Mouse (Mus musculus): ENCODE measurements around the gene Pcnx. TPM values are rescaled to one million over a fixed set of nuclear protein-coding genes. Genes with fewer than 3 reads are reported as not detected.

The Pcnx gene
- polyA plus RNA-seq, 1 experiment from 2014 or later, result 19.9 TPM

GRCm38 (mm10) chr12:81915176-81915950, 55.5 kb downstream of the Pcnx start:
- no peaks in the 10 kb centered on the region for H3K9me3 ChIP-seq (ENCODE audit: control insufficient read depth, low read length)
- DNase-seq (ENCODE audit: low spot score) (peak; percentile 85), ATAC-seq (ENCODE audit: low FRiP score) (no peak)
- H3K4me1 ChIP-seq (replicated peaks; ENCODE audit: control insufficient read depth, insufficient read depth, low read length), result no peaks in the 10 kb centered on the region
- 61% methylated on average over 2 of the region's 2 CpGs for WGBS
- H3K27ac ChIP-seq, result no peak overlapping the region
- H3K36me3 ChIP-seq (replicated peaks; ENCODE audit: control insufficient read depth, insufficient read depth), result peaks cover 29% of the 10 kb centered on the region
- H3K4me3 ChIP-seq (replicated peaks; ENCODE audit: low read length), result no peak overlapping the region
- no peak overlapping the region for H3K4me2 ChIP-seq (replicated peaks)
- no peak overlapping the region for H3K9ac ChIP-seq
- no peaks in the 10 kb centered on the region for H3K27me3 ChIP-seq (ENCODE audit: control insufficient read depth, insufficient read depth, low read length)

GRCm38 (mm10) chr12:81918346-81918745, 58.5 kb downstream of the Pcnx start:
- Histone ChIP-seq H3K27me3 (ENCODE audit: control insufficient read depth, insufficient read depth, low read length) (no peaks in the 10 kb centered on the region), H3K9ac (no peak overlapping the region), H3K4me2 (replicated peaks) (no peak overlapping the region), H3K4me1 (replicated peaks; ENCODE audit: control insufficient read depth, insufficient read depth, low read length) (no peaks in the 10 kb centered on the region), H3K36me3 (replicated peaks; ENCODE audit: control insufficient read depth, insufficient read depth) (peaks cover 29% of the 10 kb centered on the region), H3K4me3 (replicated peaks; ENCODE audit: low read length) (no peak overlapping the region), H3K27ac (no peak overlapping the region), H3K9me3 (ENCODE audit: control insufficient read depth, low read length) (no peaks in the 10 kb centered on the region)
- ATAC-seq (ENCODE audit: low FRiP score) (no peak), DNase-seq (ENCODE audit: low spot score) (no peak)
- 89% methylated on average over 12 of the region's 12 CpGs for WGBS

DNA sequence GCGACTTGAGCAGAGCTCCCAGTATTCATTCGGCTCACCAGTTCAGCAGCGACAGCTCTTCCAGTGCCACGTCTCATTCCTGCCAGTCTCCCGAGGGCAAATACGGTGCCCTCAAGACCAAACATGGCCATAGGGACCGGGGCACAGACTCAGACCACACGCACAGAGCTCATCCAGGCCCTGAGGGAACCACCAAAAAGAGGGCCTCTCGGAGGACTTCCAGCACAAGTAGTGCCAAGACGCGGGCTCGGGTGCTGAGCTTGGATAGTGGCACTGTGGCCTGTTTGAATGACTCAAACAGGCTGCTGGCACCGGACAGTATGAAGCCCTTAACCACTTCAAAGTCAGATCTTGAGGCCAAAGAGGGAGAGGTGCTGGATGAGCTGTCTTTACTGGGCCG, 59.1 kb downstream of the Pcnx start:
- Histone ChIP-seq H3K9ac (no peak overlapping the region), H3K9me3 (ENCODE audit: control insufficient read depth, low read length) (no peaks in the 10 kb centered on the region), H3K4me1 (replicated peaks; ENCODE audit: control insufficient read depth, insufficient read depth, low read length) (no peaks in the 10 kb centered on the region), H3K27me3 (ENCODE audit: control insufficient read depth, insufficient read depth, low read length) (no peaks in the 10 kb centered on the region), H3K4me3 (replicated peaks; ENCODE audit: low read length) (no peak overlapping the region), H3K4me2 (replicated peaks) (no peak overlapping the region), H3K27ac (no peak overlapping the region), H3K36me3 (replicated peaks; ENCODE audit: control insufficient read depth, insufficient read depth) (peaks cover 29% of the 10 kb centered on the region)
- ATAC-seq (ENCODE audit: low FRiP score) (no peak), DNase-seq (ENCODE audit: low spot score) (no peak)
- WGBS, result 95% methylated on average over 14 of the region's 14 CpGs

DNA sequence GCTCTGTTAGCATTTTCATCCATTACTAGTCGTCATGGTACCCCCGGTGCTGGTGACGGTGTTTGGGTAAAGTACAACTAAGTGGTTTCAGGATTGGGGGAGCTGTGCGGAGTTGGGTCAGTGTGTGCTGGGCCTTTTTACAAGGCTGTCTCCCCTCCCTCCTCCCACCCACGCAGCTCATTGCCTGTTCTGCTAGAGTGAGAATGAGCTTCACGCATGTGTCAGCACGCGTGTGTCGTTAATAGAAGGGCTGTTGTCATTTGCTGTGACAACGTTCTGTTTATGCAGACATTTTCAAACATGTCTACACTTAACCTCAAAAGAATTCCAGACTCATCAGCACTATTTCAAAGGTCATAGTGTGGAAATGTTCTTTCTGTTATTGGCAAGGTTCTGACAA, 60.2 kb downstream of the Pcnx start:
- H3K27ac ChIP-seq, result no peak overlapping the region
- DNase-seq (ENCODE audit: low spot score) (no peak), ATAC-seq (ENCODE audit: low FRiP score) (no peak)
- no peak overlapping the region for H3K4me3 ChIP-seq (replicated peaks; ENCODE audit: low read length)
- H3K36me3 ChIP-seq (replicated peaks; ENCODE audit: control insufficient read depth, insufficient read depth), result peaks cover 29% of the 10 kb centered on the region
- no peaks in the 10 kb centered on the region for H3K9me3 ChIP-seq (ENCODE audit: control insufficient read depth, low read length)
- no peaks in the 10 kb centered on the region for H3K27me3 ChIP-seq (ENCODE audit: control insufficient read depth, insufficient read depth, low read length)
- 86% methylated on average over 10 of the region's 10 CpGs for WGBS
- no peak overlapping the region for H3K9ac ChIP-seq
- H3K4me1 ChIP-seq (replicated peaks; ENCODE audit: control insufficient read depth, insufficient read depth, low read length), result no peaks in the 10 kb centered on the region
- H3K4me2 ChIP-seq (replicated peaks), result no peak overlapping the region

DNA sequence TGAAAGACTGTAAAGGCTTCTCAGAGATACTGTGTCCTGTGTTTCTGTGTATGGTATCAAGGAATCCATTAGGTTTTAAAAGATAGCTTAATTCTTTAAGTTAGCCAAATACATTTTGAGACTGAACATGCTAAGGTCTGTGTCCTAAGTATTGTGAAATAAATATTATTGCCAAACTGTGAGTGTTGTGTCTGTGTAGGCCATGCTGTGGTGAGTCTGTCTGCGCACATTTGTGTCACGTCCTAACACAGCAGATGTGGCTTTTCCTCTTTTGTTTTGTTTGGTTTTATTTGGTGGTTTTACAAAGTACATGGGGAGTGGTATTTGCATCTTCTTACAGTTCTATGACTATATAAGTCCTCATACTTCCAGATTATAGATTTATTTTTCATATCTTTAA, 60.8 kb downstream of the Pcnx start:
- no peaks in the 10 kb centered on the region for H3K4me1 ChIP-seq (replicated peaks; ENCODE audit: control insufficient read depth, insufficient read depth, low read length)
- H3K4me2 ChIP-seq (replicated peaks), result no peak overlapping the region
- no peak overlapping the region for H3K4me3 ChIP-seq (replicated peaks; ENCODE audit: low read length)
- no peaks in the 10 kb centered on the region for H3K9me3 ChIP-seq (ENCODE audit: control insufficient read depth, low read length)
- no peak overlapping the region for H3K27ac ChIP-seq
- WGBS, result 83% methylated on average over 2 of the region's 2 CpGs
- no peak overlapping the region for H3K9ac ChIP-seq
- no peaks in the 10 kb centered on the region for H3K27me3 ChIP-seq (ENCODE audit: control insufficient read depth, insufficient read depth, low read length)
- H3K36me3 ChIP-seq (replicated peaks; ENCODE audit: control insufficient read depth, insufficient read depth), result peaks cover 29% of the 10 kb centered on the region
- DNase-seq (ENCODE audit: low spot score), result no peak
- no peak for ATAC-seq (ENCODE audit: low FRiP score)

DNA sequence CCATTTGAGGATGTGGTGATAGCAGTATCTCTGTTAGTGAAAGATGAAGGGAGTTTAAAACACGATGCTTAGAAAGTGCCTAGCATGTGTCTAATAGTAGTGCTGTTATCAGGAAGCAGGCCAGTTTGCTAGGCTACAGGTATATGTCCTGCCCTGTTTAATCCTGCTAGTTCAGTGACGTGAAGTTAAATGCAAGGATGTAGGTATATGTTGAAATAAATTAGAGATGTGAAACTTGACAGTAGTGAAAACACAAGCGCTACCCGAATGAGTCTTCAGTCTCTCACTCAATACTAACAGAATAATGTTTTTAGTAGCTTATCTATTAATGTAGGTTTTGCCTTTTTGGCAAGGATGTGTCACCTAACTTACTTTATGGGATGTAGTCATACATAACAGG, 62.0 kb downstream of the Pcnx start:
- Histone ChIP-seq H3K27ac (no peak overlapping the region), H3K4me3 (replicated peaks; ENCODE audit: low read length) (no peak overlapping the region), H3K9me3 (ENCODE audit: control insufficient read depth, low read length) (no peaks in the 10 kb centered on the region), H3K27me3 (ENCODE audit: control insufficient read depth, insufficient read depth, low read length) (no peaks in the 10 kb centered on the region), H3K36me3 (replicated peaks; ENCODE audit: control insufficient read depth, insufficient read depth) (peaks cover 29% of the 10 kb centered on the region), H3K4me2 (replicated peaks) (no peak overlapping the region), H3K4me1 (replicated peaks; ENCODE audit: control insufficient read depth, insufficient read depth, low read length) (no peaks in the 10 kb centered on the region), H3K9ac (no peak overlapping the region)
- ATAC-seq (ENCODE audit: low FRiP score), result no peak
- no peak for DNase-seq (ENCODE audit: low spot score)
- WGBS, result 94% methylated on average over 4 of the region's 4 CpGs

GRCm38 (mm10) chr12:81922838-81923237, 63.0 kb downstream of the Pcnx start:
- no peak for DNase-seq (ENCODE audit: low spot score)
- no peak for ATAC-seq (ENCODE audit: low FRiP score)
- peaks cover 22% of the 10 kb centered on the region for H3K36me3 ChIP-seq (replicated peaks; ENCODE audit: control insufficient read depth, insufficient read depth)
- WGBS, result 80% methylated on average over 3 of the region's 3 CpGs
- no peak overlapping the region for H3K4me2 ChIP-seq (replicated peaks)
- H3K27ac ChIP-seq, result no peak overlapping the region
- no peaks in the 10 kb centered on the region for H3K4me1 ChIP-seq (replicated peaks; ENCODE audit: control insufficient read depth, insufficient read depth, low read length)
- H3K9ac ChIP-seq, result no peak overlapping the region
- H3K9me3 ChIP-seq (ENCODE audit: control insufficient read depth, low read length), result no peaks in the 10 kb centered on the region
- H3K4me3 ChIP-seq (replicated peaks; ENCODE audit: low read length), result no peak overlapping the region
- H3K27me3 ChIP-seq (ENCODE audit: control insufficient read depth, insufficient read depth, low read length), result no peaks in the 10 kb centered on the region

GRCm38 (mm10) chr12:81927163-81927562, 67.3 kb downstream of the Pcnx start:
- no peak overlapping the region for H3K9ac ChIP-seq
- H3K4me1 ChIP-seq (replicated peaks; ENCODE audit: control insufficient read depth, insufficient read depth, low read length), result no peaks in the 10 kb centered on the region
- H3K9me3 ChIP-seq (ENCODE audit: control insufficient read depth, low read length), result no peaks in the 10 kb centered on the region
- H3K4me2 ChIP-seq (replicated peaks), result no peak overlapping the region
- H3K27ac ChIP-seq, result no peak overlapping the region
- H3K27me3 ChIP-seq (ENCODE audit: control insufficient read depth, insufficient read depth, low read length), result no peaks in the 10 kb centered on the region
- H3K4me3 ChIP-seq (replicated peaks; ENCODE audit: low read length), result no peak overlapping the region
- DNase-seq (ENCODE audit: low spot score), result no peak
- no peaks in the 10 kb centered on the region for H3K36me3 ChIP-seq (replicated peaks; ENCODE audit: control insufficient read depth, insufficient read depth)
- ATAC-seq (ENCODE audit: low FRiP score), result no peak
- WGBS, result 96% methylated on average over 5 of the region's 5 CpGs

GRCm38 (mm10) chr12:81927643-81928381, 68.0 kb downstream of the Pcnx start:
- ATAC-seq (ENCODE audit: low FRiP score), result no peak
- DNase-seq (ENCODE audit: low spot score), result no peak
- H3K4me2 ChIP-seq (replicated peaks), result no peak overlapping the region
- H3K36me3 ChIP-seq (replicated peaks; ENCODE audit: control insufficient read depth, insufficient read depth), result no peaks in the 10 kb centered on the region
- H3K4me3 ChIP-seq (replicated peaks; ENCODE audit: low read length), result no peak overlapping the region
- WGBS, result 77% methylated on average over 19 of the region's 19 CpGs
- H3K9me3 ChIP-seq (ENCODE audit: control insufficient read depth, low read length), result no peaks in the 10 kb centered on the region
- no peaks in the 10 kb centered on the region for H3K4me1 ChIP-seq (replicated peaks; ENCODE audit: control insufficient read depth, insufficient read depth, low read length)
- H3K9ac ChIP-seq, result no peak overlapping the region
- no peak overlapping the region for H3K27ac ChIP-seq
- H3K27me3 ChIP-seq (ENCODE audit: control insufficient read depth, insufficient read depth, low read length), result no peaks in the 10 kb centered on the region
